Mouse (Mus musculus) kidney, postnatal 36 days (tissue): ENCODE data around the gene Zfp809.
"Not testable (repeated sequence)": the region's sequence is repeated elsewhere in the genome, so short reads cannot be mapped to it uniquely, and the experiment has no call there.

ENCODE experiments used
- DNase-seq, 2 experiments: peaks; one replicate each; pipeline ENCODE4 v3.0.0; 2021 to 2022; ENCODE audit warnings: mixed read lengths in 2 of 2

Gene Zfp809

GRCm38 (mm10) chr9:22225581-22226388, at the start of gene Zfp809:
Gene Zfp809, plus strand, starts transcription at chr9:22225714.
- DNase-seq = peak; percentile 100

- DNase-seq = peak; percentile 14 to 47
Measured at GRCm38 (mm10) chr9:22188025-22188611, 37.4 kb upstream of the Zfp809 start, which contains the start of gene Zfp872. Gene Zfp872, plus strand, starts transcription at chr9:22188090.

GRCm38 (mm10) chr9:22196412-22196811, 29.1 kb upstream of the Zfp809 start:
- DNase-seq = no peak

GRCm38 (mm10) chr9:22213785-22214194, 11.7 kb upstream of the Zfp809 start:
- DNase-seq = no peak

- DNase-seq = no peak
Measured at GRCm38 (mm10) chr9:22214549-22214948, 11.0 kb upstream of the Zfp809 start.

GRCm38 (mm10) chr9:22216705-22217104, 8.8 kb upstream of the Zfp809 start:
- no peak for DNase-seq

- DNase-seq = no peak
Measured at GRCm38 (mm10) chr9:22217858-22218493, 7.5 kb upstream of the Zfp809 start.

- peak in 1 of 2 experiments; percentile 58 for DNase-seq
Measured at GRCm38 (mm10) chr9:22224066-22224465, 1.4 kb upstream of the Zfp809 start.

- peak; percentile 16 to 28 for DNase-seq
Measured at GRCm38 (mm10) chr9:22224536-22225503, 694 bp upstream of the Zfp809 start.

GRCm38 (mm10) chr9:22226389-22226673, 817 bp downstream of the Zfp809 start:
- DNase-seq = not testable (repeated sequence)

GRCm38 (mm10) chr9:22226846-22227245, 1.3 kb downstream of the Zfp809 start:
- peak; percentile 51 to 60 for DNase-seq

GRCm38 (mm10) chr9:22229386-22230026, 4.0 kb downstream of the Zfp809 start:
- DNase-seq = no peak

- DNase-seq = no peak
Measured at GRCm38 (mm10) chr9:22230061-22230460, 4.5 kb downstream of the Zfp809 start.

GRCm38 (mm10) chr9:22230556-22230955, 5.0 kb downstream of the Zfp809 start:
- no peak for DNase-seq

GRCm38 (mm10) chr9:22240001-22240400, 14.5 kb downstream of the Zfp809 start:
- no peak for DNase-seq

- DNase-seq = no peak
Measured at GRCm38 (mm10) chr9:22244242-22244641, 18.7 kb downstream of the Zfp809 start.

GRCm38 (mm10) chr9:22256579-22256978, 31.1 kb downstream of the Zfp809 start:
- no peak for DNase-seq

GRCm38 (mm10) chr9:22258784-22259183, 33.3 kb downstream of the Zfp809 start:
- no peak for DNase-seq

GRCm38 (mm10) chr9:22259184-22260091, 33.9 kb downstream of the Zfp809 start, which contains the start of gene Zfp599:
Gene Zfp599, minus strand, starts transcription at chr9:22259895.
- DNase-seq = peak; percentile 69 to 79

GRCm38 (mm10) chr9:22260092-22260422, 34.5 kb downstream of the Zfp809 start:
- DNase-seq = no peak

GRCm38 (mm10) chr9:22261594-22261993, 36.1 kb downstream of the Zfp809 start:
- no peak for DNase-seq
